Mouse (Mus musculus) lung, adult 2 months (tissue): ENCODE results near the gene Pik3ca. TPM values are rescaled to one million over a fixed set of nuclear protein-coding genes. Genes with fewer than 3 reads are reported as not detected.

Source experiments
- DNase-seq: peaks from one replicate; pipeline ENCODE4 v3.0.0; 2022
- H3K4me1 ChIP-seq: fragments of 200-500 bp; 2 replicates; pipeline ENCODE4 v1.6.1; 2011; ENCODE audit warnings: low read length; ENCODE audit not compliant: control insufficient read depth, insufficient read depth
- H3K4me3 ChIP-seq: fragments of 200-500 bp; replicated peaks from 2 replicates; pipeline ENCODE3; 2011; ENCODE audit warnings: low read depth, mild to moderate bottlenecking, control low read depth, low read length; ENCODE audit errors: extremely low read depth
- CTCF ChIP-seq: fragments of 200-500 bp; IDR thresholded peaks from 2 replicates; pipeline ENCODE4 v1.5.1; 2011; ENCODE audit warnings: mild to moderate bottlenecking, low read length, control low read depth; ENCODE audit not compliant: insufficient read depth
- POLR2A ChIP-seq: fragments of 200-500 bp; IDR thresholded peaks from 2 replicates; pipeline ENCODE4 v1.6.1; 2011; ENCODE audit warnings: low read depth, mild to moderate bottlenecking, control low read depth, low read length, borderline replicate concordance; ENCODE audit errors: extremely low read depth
- WGBS: fragments of 180-500 bp; shearing (Covaris S2); methylation state at CpG from one replicate; pipeline ENCODE4 v1.1.7; 2018; 5-methylcytosine and 5-hydroxymethylcytosine counted together
- polyA plus RNA-seq: library from polyadenylated mRNA; depleted of rRNA; stranded (reverse); fragments of >200 nt; gene quantifications from 2 replicates; pipeline ENCODE4 v1.2.3, GENCODE M21; 2012; rRNA removed

The Pik3ca gene
- 6.7 and 11.4 TPM in 2 replicates for polyA plus RNA-seq

DNA sequence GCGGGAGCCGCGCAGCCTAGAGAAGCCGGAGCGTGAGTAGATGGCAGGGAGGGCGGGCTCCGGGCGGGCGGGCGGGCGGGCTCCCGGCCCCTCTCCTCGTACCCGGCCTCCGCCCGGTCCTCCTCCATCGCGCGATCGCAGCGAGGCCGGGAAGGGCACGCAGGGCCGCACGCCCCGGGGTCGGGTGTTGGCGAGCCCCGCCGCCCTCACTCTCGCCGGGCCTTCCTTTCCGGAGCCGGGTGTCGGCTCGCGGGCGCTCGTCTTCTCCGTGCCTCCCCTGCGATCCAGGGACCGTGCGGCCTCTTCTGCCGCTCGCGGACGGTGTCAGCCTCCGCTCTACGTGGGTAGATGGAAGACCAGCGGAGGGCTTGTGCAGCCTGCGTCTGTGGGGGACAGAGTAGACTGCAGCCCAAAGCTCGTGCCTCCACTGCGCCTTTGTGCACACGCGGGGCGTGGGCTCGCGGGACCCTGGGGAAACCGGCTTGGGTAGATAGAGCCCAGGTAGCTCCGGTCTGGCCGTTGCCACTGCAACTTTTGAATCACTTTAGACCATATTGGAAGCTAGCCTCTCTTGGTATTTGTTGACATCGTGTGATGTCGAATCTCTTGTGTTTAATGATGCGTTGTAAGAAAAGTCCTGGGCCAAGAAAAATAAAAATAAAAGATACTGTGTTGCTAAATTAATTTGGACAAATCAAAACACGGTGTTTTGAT, at the start of gene Pik3ca:
Gene Pik3ca, plus strand, starts transcription at position 211 of the 714 bp plus-strand sequence.
- peak; percentile 76 for DNase-seq
- WGBS: under 1% methylated on average over 64 of the region's 65 CpGs
- Histone ChIP-seq H3K4me3 (peak within 1 kb of the TSS; percentile 99), H3K4me1 (peaks cover 25% of the 10 kb centered on the region)
- TF ChIP-seq POLR2A: peak; percentile 46; the same call in 1 of the 2 replicates
- no peak for TF ChIP-seq CTCF

DNA sequence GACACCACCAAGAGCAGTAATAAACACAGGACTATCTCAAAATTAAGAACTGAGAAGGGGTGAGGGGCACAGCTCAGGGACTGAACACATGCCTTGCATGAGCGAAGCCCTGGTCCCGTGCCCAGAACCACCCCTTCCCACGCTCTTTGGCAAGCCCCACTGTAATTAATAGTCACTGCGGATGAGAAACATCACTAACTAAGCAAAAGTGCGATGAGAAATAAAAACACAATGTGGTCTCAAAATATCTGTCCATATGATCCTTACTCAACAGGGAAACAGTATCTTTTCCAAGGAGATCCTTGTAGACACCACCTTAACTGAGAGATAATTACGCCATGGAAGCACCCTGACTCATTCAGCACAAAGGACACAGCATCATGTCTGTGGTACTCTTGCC, 49.6 kb upstream of the Pik3ca start:
- 71% methylated on average over 6 of the region's 6 CpGs for WGBS
- no peak for DNase-seq
- TF ChIP-seq CTCF (no peak), POLR2A (no peak)
- Histone ChIP-seq H3K4me1 (no peaks in the 10 kb centered on the region), H3K4me3 (no peak overlapping the region)

DNA sequence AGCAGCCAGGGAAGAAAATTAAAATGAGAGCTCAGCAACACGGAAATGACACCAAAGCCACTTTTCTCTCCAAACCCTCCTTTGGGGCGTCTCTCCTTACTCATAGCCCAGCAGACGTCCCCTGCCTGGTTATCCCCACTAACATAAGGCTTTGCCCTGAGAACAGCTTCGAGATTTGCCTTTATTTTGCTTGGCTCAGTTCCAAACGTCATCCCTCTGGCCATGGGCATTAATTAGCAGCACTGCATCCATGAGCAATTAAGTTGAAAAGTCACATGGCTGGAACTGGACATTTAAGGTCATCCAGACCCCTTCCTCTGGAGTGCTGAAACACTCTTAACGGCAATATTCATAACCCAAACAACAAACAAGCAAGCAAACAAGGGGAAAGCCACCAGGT, 36.2 kb upstream of the Pik3ca start:
- Histone ChIP-seq H3K4me3 (no peak overlapping the region), H3K4me1 (peaks cover 5% of the 10 kb centered on the region; the same call in 1 of the 2 replicates)
- no peak for DNase-seq
- no peak for TF ChIP-seq POLR2A
- TF ChIP-seq CTCF: no peak
- 64% methylated on average over 6 of the region's 6 CpGs for WGBS

DNA sequence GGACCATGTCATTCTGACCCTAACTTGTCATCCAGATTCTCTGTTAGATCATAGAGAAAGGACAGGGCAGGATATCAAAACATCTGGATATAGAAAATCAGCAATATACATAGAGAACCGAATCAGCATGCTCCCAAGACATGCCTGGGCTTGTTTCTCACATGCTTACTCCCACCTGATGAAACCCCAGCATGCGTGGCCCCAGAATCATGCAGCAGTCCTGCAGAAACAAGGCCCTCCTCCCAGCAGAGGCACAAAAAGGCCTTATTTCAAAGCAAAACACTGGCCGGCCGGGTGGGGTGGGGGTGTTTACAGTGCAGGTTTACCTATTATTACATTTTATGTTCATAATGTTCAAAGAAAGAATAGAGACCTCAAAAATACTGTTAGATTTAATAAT, 33.3 kb upstream of the Pik3ca start:
- no peak for TF ChIP-seq CTCF
- no peak for TF ChIP-seq POLR2A
- no peak for DNase-seq
- Histone ChIP-seq H3K4me3 (no peak overlapping the region), H3K4me1 (peaks cover 7% of the 10 kb centered on the region; the same call in 1 of the 2 replicates)
- WGBS: 77% methylated on average over 4 of the region's 4 CpGs

DNA sequence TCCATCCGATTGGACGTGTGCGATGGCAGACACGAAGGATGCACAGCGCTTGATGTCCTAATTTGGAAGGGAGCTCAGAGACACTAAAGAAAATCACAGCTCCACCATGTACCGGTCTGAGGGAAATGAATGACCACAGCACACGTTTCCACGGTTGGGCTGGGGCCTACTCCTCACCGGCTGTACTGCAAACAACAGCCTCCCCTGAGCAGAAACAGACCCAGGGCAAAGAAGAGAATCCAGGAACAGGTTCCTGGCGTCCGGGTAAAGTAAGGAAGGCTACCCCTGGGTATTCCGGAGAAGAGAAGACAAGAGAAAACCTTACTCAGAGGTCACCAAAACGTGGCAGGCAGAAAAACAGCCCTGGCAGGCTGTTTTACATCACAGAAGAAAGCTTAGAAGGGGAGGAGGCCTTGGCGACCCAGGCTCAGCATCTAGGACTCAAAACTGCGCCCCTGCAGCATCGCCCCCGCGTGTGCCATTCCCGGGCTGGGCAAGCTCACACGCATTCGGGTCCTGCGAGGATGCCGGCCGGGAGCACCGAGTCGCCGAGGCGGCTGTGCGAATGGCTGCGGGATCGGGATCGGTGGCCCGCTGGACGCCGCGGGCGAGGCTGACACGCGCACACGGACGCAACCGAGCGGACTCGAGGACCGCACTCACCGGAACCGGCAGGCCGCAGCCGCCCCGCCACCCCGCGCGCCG, 32.5 kb upstream of the Pik3ca start:
- no peak for DNase-seq
- Histone ChIP-seq H3K4me3 (peak overlapping the region; percentile 96), H3K4me1 (peaks cover 7% of the 10 kb centered on the region; the same call in 1 of the 2 replicates)
- 4% methylated on average over 54 of the region's 54 CpGs for WGBS
- TF ChIP-seq POLR2A (no peak), CTCF (no peak)

DNA sequence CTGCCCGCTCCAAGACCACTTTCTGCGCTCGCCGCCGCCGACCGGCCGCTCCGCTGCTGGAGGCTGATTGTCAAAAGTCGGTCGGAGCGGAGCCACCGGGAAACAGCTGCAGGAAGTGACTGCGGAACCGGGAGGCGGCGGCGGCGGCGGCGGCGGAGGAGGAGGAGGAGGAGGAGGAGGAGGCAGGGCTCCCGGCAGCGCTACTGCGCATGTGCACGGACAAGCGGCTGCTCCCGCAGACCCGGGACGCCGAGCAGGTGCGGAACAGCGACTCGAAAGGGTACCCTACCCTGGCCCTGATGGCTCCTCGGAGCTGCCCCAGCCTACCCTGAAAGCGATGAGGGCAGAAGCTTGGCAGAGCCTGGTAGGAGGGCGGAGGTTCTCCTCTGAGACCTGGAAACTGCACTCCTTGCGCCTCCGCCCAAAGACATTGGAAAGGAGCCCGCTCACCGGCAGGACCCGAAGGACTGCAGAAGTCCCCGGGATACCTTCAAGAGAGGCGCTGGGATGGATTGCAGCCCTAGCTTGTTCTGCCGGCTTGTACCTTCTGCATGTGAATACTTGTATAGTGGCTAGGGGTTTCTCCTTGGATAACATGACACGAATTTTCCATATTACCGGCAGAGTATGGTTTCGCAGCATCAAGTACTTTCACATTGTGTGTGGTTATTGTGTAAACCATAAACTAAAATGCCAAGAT, 31.8 kb upstream of the Pik3ca start, which contains the start of gene Zmat3:
Gene Zmat3, minus strand, starts transcription at position 469 of the 700 bp plus-strand sequence.
- WGBS: under 1% methylated on average over 39 of the region's 48 CpGs
- DNase-seq: peak; percentile 84
- Histone ChIP-seq H3K4me3 (peak within 1 kb of the TSS; percentile 96), H3K4me1 (peaks cover 7% of the 10 kb centered on the region; the same call in 1 of the 2 replicates)
- TF ChIP-seq POLR2A (peak; percentile 62; the same call in 1 of the 2 replicates), CTCF (no peak)

DNA sequence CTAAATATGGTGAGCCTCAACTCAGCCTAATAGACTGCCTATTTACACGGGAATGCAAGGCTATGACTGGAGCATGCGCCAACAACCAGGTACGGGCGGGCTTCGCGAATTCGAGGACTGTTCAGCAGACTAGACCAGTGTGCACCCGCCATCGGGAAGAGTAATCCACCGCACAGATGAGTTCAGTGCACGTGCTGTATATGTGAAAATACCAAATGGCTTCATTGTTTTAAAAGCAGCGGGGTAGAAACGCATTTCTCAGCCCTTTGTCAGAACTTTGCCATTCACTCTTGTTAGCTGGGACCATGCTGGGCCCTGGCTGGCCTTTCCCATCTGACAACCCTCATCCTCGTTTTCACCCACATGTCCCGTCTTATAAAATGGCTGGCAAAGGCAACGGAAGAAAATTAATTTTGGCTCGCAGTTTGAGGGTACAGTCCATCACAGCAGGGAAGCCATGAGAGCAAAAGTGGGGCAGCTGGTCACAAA, 31.2 kb upstream of the Pik3ca start:
- WGBS: 66% methylated on average over 17 of the region's 17 CpGs
- no peak for TF ChIP-seq POLR2A
- no peak for TF ChIP-seq CTCF
- Histone ChIP-seq H3K4me1 (peaks cover 7% of the 10 kb centered on the region; the same call in 1 of the 2 replicates), H3K4me3 (peak overlapping the region; percentile 96)
- DNase-seq: no peak

DNA sequence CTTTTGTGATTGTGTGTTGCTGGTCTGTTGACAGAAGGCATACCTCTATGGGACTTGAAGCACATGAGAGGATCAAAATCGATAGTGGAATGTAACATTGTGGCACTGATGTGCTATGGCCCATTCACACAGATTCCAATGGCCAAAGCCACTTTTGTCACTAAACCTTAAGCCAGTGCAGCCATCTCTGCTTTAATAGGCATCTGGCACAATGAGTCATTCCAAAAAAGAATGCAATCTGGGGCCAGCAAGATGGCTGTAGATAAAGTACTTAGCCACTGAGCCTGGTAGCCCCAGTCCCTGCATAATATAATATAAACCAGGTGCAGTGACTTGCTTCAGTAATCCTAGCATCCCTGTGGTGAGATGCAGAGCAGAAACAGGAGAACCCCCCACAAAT, 30.0 kb upstream of the Pik3ca start:
- DNase-seq: no peak
- Histone ChIP-seq H3K4me1 (peaks cover 7% of the 10 kb centered on the region; the same call in 1 of the 2 replicates), H3K4me3 (no peak overlapping the region)
- 74% methylated on average over 1 of the region's 1 CpGs for WGBS
- TF ChIP-seq POLR2A: no peak
- no peak for TF ChIP-seq CTCF

DNA sequence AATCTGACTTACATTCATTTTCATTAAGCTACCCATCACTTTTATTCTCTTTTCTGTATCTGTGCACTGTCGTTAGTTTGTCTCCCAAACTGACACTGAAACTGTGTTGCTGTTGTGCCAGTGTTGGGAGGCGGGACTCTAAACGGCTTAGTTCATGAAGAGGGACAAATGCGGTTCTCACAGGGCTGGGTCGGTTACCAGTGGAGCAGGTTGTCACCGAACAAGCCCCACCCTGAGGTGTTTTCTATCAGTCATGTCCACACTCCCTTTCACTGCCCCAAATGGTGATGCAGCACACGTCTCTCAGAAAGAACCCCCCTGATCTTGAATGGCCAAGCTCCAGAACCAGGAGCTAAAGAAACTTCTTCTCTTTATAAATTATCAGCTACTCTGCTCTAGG, 25.5 kb upstream of the Pik3ca start:
- no peaks in the 10 kb centered on the region for H3K4me1 ChIP-seq
- TF ChIP-seq CTCF (no peak), POLR2A (no peak)
- WGBS: 70% methylated on average over 7 of the region's 7 CpGs
- no peak overlapping the region for H3K4me3 ChIP-seq
- no peak for DNase-seq

DNA sequence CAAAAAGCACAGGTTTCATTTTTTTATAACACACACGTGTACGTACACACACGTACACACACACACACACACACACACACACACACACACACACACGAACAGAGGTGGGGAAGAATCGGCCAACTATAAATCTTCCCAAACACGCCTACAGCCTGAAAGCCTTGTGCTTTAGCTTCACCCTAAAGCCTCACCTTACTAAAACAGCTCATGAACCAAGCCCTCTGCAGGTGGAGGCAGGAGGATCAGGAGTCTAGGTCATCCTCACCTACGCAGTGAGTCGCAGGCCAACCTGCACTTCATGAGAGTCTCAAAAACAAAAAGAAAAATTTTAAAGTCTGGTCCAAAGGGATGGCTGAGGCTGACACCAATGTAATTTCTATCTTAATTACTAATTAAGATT, 25.0 kb upstream of the Pik3ca start:
- no peaks in the 10 kb centered on the region for H3K4me1 ChIP-seq
- H3K4me3 ChIP-seq: no peak overlapping the region
- no peak for DNase-seq
- TF ChIP-seq POLR2A (no peak), CTCF (no peak)
- 89% methylated on average over 8 of the region's 8 CpGs for WGBS
